Mouse (Mus musculus) cerebellum, postnatal 36 days (tissue): ENCODE measurements around the gene Matn1.
A peak's percentile ranks its signal among the peaks of the same experiment; 100 is the strongest.

Experiments used
- DNase-seq, 2 experiments: peaks; one replicate each; pipeline ENCODE4 v3.0.0; 2021 to 2022; ENCODE audit warnings: mixed read lengths in 2 of 2

Gene Matn1

GRCm38 (mm10) chr4:130918805-130919749, 25.1 kb upstream of the Matn1 start:
- no peak for DNase-seq

- DNase-seq: no peak
Measured at GRCm38 (mm10) chr4:130919750-130920356, 24.3 kb upstream of the Matn1 start.

- no peak for DNase-seq
Measured at GRCm38 (mm10) chr4:130920951-130921693, 23.1 kb upstream of the Matn1 start.

GRCm38 (mm10) chr4:130921986-130922385, 22.2 kb upstream of the Matn1 start:
- DNase-seq: no peak

GRCm38 (mm10) chr4:130926274-130926673, 17.9 kb upstream of the Matn1 start:
- no peak for DNase-seq

GRCm38 (mm10) chr4:130927821-130928220, 16.4 kb upstream of the Matn1 start:
- no peak for DNase-seq

GRCm38 (mm10) chr4:130942644-130943043, 1.5 kb upstream of the Matn1 start:
- DNase-seq: no peak

GRCm38 (mm10) chr4:130944779-130945178, 594 bp downstream of the Matn1 start:
- DNase-seq: no peak

GRCm38 (mm10) chr4:130947094-130947647, 3.0 kb downstream of the Matn1 start:
- DNase-seq: peak in 1 of 2 experiments; percentile 40

- no peak for DNase-seq
Measured at GRCm38 (mm10) chr4:130949821-130950384, 5.7 kb downstream of the Matn1 start.

GRCm38 (mm10) chr4:130952531-130952930, 8.3 kb downstream of the Matn1 start:
- peak; percentile 57 for DNase-seq

GRCm38 (mm10) chr4:130957156-130957555, 13.0 kb downstream of the Matn1 start:
- no peak for DNase-seq

GRCm38 (mm10) chr4:130958812-130959211, 14.6 kb downstream of the Matn1 start:
- no peak for DNase-seq

- DNase-seq: no peak
Measured at GRCm38 (mm10) chr4:130959678-130960077, 15.5 kb downstream of the Matn1 start.

- DNase-seq: peak; percentile 93 to 96
Measured at GRCm38 (mm10) chr4:130960118-130960734, 16.0 kb downstream of the Matn1 start.

- no peak for DNase-seq
Measured at GRCm38 (mm10) chr4:130971278-130971677, 27.1 kb downstream of the Matn1 start.

- peak; percentile 33 to 35 for DNase-seq
Measured at GRCm38 (mm10) chr4:130972421-130972829, 28.2 kb downstream of the Matn1 start.

- no peak for DNase-seq
Measured at GRCm38 (mm10) chr4:130973332-130974263, 29.4 kb downstream of the Matn1 start.

GRCm38 (mm10) chr4:130978981-130979380, 34.8 kb downstream of the Matn1 start:
- no peak for DNase-seq

GRCm38 (mm10) chr4:130984416-130985182, 40.4 kb downstream of the Matn1 start:
- DNase-seq: no peak
